Mouse (Mus musculus): ENCODE results near the gene Gm36028.
A peak's percentile ranks its signal among the peaks of the same experiment; 100 is the strongest.

Gene Gm36028

DNA sequence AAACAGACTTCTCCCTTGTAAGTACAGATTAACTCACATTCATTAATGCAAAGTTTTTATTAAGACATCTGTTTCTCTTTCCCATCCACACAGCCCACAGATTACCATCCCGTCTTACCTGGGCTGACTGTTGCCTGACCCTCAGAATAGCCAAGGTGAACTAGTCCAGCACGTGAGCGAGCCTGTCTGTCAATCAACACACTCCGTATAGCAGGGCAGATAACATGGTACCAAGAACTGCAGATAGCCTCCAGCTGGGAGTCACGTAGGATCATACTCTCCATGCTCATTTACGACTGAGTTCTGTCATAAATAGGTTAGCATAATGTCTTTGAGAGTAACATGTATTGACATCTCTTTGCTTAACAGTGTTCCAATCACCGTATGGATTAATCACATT lies at the start of gene Gm36028:
Gene Gm36028 (minus strand): TSS at position 118 of the 400 bp plus-strand sequence.
- no peak for DNase-seq (ENCODE audit: low spot score in 2 of 2)

GRCm38 (mm10) chr16:37906456-37906855 lies 45.5 kb upstream of the Gm36028 start:
- no peak for DNase-seq (ENCODE audit: low spot score in 2 of 2)

DNA sequence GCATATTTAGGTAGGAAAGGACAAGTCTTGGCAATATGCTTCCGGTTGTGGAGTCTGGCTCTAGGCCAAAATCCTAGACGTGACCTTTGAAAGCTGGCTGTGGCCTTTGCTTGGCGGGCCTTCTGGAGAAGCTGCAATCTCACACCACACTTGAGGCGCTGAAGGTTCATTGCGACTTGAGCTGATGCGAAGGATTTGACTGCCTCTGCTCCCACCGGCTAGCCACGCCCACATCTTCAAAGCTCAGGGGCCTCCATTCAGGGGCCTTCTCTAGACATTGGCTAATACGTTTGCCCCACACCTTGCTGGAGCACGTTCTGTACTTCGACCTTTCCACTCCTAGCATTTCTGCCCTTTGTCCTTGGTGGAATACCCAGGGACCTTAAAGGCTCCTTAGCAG lies 40.4 kb upstream of the Gm36028 start:
- no peak for DNase-seq (ENCODE audit: low spot score in 2 of 2)

DNA sequence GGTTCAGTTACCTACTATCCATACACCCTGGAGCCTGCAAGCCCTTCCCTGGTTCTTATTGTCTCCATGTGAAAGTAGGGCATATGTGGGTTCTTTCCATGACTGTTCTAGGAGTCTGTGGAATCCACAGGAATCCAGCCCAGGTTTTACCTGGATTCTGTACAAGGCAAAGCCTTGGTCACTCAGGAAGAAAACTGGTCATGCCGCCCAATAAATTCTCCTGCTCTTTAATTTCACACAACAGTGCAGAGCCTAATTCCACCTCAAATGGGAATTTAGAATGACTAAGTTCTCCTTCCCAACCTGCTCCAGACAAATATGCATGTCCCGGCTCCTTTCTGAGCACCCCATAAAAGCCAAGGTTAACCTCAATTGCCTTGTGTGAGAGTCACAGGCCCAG lies 38.4 kb upstream of the Gm36028 start:
- no peak for DNase-seq (ENCODE audit: low spot score in 2 of 2)

- no peak for DNase-seq (ENCODE audit: low spot score in 2 of 2)
These were observed 37.8 kb upstream of the Gm36028 start for GRCm38 (mm10) chr16:37898790-37899189.

DNA sequence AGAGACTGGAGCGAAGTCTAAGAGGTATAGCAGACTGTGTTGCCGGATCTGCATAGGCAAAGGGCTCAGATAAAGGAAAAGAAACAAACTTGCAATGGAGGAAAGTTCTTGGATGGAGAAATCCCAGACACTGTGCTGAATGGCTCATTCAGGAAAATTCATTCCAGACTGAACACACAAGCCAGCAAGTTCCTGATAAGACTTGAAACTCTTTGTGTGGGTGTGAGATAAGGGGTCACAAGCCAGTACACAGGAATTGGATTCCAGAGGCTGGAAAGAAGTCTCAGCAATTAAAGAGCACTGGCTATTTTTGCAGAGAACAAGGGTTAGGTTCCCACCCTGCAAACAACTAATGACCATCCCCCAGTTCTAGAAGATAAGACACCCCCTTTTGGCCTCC lies 33.0 kb upstream of the Gm36028 start:
- DNase-seq (ENCODE audit: low spot score in 2 of 2), result no peak

DNA sequence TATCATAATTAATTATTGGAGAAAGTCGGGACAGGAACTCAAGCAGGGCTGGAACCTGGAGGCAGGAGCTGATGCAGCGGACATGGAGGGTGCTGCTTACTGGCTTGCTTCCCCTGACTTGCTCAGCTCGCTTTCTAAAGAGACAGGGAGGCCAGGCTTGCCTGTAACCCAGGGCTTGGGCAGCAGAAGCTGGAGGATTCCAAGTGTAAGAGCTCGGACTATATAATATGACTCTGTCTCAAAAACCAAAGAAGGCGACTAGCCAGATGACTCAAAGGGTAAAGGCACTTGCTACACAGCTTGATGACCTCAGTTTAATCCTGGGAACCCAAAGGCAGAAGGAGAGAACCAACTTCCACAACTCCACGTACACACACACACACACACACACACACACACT lies 32.4 kb upstream of the Gm36028 start:
- no peak for DNase-seq (ENCODE audit: low spot score in 2 of 2)

DNA sequence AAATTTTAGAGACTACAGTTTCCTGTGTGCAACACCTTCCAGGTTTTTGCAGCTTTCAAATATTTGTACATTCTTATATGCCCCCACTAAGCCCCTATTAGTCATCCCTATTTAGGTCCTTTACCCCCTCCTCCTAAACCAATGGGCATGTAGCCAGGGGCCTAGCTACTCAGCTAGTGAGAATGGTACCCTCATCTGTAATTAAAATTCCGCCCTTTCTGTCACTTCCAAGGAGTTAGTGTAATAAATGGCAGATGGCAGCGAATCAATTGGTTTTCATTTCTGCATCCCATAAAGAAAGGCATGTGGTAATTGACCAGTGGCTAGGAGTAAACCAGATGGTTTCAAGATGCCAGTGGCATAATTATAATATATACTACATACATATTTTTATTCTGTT lies 31.7 kb upstream of the Gm36028 start:
- no peak for DNase-seq (ENCODE audit: low spot score in 2 of 2)

DNA sequence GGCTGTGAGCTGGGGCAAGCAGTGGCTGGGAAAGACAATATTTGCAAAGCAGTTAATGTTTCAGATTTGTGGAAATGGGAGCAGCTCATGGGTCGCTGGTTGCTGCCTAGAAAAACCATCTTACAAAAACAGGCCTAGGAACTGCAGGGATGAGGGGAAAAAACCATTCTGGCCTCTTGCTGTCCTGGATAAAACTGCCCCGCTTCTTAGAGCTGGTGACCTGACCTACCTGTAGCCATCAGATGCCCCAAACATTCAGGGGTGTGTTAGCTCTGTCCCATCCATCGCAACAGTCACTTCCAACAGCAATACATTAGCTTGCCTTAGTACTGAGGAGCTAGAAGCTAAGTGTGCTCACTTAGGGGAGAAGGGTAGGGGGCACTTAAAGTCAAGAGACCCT lies 28.0 kb upstream of the Gm36028 start:
- DNase-seq (ENCODE audit: low spot score in 2 of 2), result no peak

DNA sequence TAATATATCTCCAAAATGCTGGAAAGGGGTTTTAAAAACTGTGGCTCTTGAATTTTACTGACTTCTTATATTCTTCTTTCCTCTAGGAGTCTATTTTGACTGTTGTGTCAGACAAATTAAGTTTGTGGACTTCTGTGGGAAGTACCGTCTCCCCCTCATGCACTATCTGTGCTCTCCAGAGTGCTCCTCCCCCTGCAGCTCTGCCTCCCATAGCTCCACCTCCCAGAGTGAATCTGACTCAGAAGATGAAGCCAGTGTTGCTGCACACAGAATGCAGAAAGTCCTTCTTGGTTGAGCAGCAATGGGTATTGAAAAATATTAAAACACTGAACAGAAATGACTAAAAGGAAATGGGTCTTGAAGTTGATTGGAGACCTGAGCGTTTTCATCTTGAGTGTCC lies 20.2 kb upstream of the Gm36028 start:
- peak in 1 of 2 experiments; percentile 24 for DNase-seq (ENCODE audit: low spot score in 2 of 2)

DNA sequence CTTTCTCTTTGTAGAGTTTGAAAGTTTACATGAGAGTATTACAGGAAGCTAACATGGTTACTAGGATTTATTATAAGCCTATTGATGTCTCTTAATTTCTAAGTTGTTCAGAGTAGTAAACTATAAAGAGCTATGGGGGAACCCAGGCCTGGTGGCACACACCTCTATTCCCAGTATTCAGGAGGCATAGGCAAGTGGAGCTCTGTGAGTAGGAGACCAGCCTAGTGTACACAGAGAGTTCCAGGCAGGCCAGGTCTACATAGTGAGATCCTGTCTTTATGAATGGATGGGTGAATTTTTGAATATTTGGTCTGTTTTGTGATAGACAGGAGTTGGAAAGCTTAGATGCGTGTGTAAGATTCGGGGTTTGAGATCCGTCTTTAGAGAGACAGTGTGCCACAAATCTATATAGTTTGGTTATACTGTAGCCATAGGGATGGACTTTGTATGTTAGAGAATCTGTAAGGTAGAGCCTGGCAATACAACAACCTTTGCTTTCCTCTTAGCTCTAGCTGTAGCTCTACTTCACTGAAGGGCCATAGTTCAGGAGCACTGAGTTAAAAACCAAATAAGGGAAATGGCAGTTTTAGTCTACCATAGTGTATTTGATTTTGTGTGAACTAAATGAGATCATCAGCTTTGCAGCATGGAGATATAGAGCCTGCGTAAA lies 18.9 kb upstream of the Gm36028 start:
- no peak for DNase-seq (ENCODE audit: low spot score in 2 of 2)

- no peak for DNase-seq (ENCODE audit: low spot score in 2 of 2)
These were observed 18.1 kb upstream of the Gm36028 start for GRCm38 (mm10) chr16:37878951-37879505.

DNA sequence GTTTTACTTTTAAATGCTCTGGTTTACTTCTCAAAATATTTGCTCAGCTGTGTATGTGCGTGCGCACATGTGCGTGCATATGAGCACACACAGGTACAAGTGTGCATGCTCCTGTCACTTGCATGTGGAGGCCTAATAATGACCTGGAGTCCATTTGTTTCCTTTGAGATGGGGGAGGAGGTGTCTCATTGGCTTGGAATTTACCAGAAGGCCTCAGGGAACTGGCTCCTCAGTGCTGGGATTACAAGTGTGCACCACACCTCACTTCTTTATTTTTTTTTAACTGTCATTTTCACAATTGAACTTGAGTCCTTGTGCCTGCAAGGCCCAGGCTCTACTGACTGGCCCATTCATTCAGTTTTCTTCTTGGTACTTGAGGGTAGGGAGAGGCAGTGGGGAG lies 16.5 kb upstream of the Gm36028 start:
- no peak for DNase-seq (ENCODE audit: low spot score in 2 of 2)

DNA sequence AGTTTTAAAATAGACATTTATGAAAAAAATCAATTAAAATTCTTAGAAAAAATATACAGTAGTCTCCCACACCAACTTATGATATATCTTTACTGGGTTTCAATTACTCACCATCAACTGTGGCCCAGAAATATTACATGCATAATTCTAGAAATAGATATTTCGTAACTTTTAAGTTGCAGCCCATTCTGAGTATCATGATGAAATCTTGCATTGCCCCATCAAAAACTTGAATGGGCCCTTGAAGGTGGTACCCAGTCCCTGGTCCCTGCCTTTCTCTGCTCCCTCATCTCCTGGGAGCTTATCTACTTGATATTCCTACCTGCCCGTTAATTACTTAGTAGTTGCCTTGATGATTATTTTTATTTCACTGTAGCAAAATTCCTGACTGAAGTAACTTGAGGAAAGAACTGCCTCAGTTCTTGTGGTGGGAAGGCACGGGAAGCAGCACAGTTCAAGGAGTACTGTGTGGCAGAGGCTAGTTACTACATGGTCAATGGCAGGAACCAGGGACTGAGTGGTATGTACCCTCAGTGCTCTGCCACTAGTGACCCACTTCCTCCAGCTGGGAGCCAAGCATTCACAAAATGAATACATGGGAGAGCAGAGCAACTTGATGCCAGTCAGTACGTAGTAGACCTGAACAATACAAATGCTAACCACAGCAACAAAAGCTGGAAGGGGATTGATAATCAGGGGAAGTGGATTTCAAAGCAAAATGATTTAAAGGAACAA lies 13.7 kb upstream of the Gm36028 start:
- no peak for DNase-seq (ENCODE audit: low spot score in 2 of 2)

DNA sequence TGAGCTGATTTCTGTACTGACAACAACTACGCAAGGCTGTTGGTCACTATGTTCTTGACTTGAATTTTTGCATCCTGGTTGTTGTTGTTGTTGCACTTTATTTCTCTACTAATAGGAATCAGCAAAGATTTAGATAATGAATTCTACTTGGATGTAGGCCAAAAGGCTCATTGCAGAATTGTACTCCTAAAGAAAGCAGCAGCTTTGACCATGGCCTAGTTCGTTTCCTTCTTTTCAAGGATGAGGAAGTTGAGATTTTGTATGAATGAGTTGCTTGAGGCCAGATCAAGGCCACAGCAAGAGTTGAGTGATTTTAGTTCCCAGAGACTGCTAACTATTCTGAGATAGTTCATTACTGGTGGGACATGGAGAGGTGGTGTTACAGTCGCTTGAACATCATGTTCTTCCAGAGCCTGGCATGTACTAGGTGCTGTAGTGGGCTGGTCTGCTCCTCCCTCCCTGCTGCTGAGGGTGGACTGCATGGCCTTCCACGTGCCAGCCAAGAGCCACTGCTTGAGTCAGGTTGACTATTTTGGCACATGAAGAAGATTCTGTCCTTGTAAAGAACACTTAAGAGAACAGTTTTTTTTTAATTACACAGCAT lies 10.3 kb upstream of the Gm36028 start:
- peak; percentile 45 to 52 for DNase-seq (ENCODE audit: low spot score in 2 of 2)

- no peak for DNase-seq (ENCODE audit: low spot score in 2 of 2)
These were observed 8.7 kb upstream of the Gm36028 start for GRCm38 (mm10) chr16:37869470-37870231.

GRCm38 (mm10) chr16:37868506-37869469 lies 7.8 kb upstream of the Gm36028 start:
- DNase-seq (ENCODE audit: low spot score in 2 of 2), result peak; percentile 30 to 44

GRCm38 (mm10) chr16:37867791-37868505 lies 7.0 kb upstream of the Gm36028 start, which contains the start of gene Lrrc58:
TSS of gene Lrrc58 (plus strand) at chr16:37868389.
- DNase-seq (ENCODE audit: low spot score in 2 of 2), result peak; percentile 85 to 89

- DNase-seq (ENCODE audit: low spot score in 2 of 2), result no peak
These were observed 4.9 kb upstream of the Gm36028 start for GRCm38 (mm10) chr16:37865841-37866240.

DNA sequence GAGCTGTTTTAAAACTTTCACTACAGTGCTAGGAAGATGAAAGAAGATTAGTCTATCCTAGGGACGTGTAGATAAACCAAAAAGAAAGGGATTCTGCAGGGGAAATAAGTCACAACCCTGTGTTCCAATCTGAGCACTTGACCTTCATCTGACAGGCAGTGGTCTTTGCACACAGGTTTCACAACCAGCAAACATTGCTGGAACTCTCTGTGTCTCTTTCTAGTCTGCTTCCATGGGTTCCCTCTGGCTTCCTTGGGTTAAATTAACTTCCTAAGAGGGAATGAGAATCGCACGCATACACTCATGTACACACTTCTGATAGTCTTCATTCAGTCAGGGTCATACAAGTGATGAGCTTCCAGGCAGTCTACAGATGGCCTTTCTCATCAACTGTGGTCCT lies 2.9 kb upstream of the Gm36028 start:
- no peak for DNase-seq (ENCODE audit: low spot score in 2 of 2)
